Mouse (Mus musculus): Measurements from ENCODE around the gene Fgfrl1.
A peak's percentile ranks its signal among the peaks of the same experiment; 100 is the strongest.

Fgfrl1 gene

DNA sequence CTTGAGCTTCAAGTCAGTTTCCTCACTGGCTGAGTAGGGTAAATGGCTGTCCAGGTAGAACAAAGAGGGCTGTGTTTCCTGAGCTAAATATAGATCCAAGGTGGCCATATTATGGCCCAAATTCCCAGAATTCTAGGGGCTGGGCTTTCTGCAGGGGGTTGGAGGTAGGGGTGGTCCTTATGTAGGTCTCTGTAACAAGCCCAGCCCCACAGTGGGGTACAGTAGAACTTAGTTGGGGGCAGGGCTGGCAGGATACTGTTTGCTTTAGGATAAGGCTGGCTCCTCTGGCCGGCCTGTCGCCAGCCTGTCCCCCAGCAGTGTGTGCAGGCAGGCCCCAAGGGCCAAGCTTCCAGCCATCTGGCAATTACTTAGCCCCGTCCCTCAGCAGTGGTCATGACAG, 8.2 kb downstream of the Fgfrl1 start:
- no peak for DNase-seq (ENCODE audit: low read depth, low spot score)

DNA sequence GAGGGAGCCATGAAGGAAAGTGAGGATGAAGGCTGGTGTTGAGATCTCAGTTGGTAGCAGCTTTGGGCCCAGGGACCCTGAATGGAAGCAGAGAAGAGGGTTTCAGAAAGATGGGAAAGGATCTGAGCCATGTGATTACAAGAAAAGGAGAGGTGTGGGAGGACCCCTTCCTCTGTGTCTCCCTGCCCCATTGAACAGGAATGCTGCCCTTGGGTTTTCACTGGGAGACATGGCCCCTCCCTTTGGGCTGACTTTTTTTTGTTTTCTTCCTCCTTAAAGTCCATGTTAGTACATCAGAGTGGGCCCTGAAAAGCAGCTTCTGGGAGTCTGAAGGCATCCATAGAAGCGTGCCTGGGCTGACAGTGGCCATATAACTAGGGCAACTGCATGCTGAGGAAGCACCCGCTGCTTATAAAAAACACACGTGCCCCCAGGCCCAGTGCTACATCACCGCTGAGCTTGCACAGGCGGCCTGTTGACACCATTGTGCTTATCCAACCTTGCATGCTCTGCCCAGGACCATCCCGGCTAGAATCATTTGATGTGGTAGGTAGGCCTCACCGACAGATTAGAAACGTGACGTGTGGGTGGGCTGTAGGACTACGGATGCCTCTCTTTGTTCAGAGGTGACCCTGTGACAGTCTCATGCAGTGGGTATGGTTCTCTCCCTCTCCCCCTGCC, 9.3 kb downstream of the Fgfrl1 start:
- DNase-seq (ENCODE audit: low read depth, low spot score) = no peak

DNA sequence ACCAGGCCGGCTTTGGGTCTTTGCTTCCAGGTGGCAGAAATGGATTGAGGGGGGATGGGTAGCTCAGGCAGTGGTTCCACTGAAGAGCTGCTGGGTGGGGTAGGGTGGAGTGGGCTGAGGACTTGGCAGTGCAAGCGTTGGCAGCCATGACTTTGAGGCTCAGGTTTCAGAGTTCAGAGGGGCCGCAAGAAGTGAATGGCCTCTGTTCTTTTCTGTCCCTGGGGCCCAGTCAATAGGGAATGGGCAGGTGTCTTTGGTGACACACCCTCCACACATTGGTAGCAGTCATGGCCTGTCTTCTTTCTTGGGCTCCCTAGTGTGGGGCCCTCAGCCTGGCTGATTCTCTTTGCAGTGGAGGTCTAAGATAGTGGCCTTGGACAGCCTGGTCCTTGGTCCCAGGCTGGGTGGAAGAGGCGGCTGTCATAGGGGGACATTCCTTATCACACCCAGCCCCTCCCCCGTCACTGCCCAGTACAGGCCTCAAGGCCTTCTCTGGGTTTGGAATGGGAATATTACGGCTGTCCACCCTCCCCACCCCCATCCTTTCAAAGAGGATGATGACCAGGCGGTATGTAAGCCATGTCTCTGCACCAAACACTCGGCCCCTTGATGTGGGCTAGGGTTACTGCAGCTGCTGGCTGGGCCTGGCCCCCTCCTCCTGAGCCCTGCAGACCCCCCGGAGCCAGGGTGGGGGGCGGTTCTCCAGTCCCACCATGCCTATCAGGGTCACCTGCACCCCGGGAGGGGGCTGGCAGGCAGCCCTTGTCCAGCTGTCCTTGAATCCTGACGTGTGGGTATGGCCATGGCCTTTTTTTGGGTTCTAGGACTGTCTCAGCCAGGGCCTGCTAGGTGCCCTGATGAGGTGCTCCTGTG, 11.8 kb downstream of the Fgfrl1 start:
- no peak for DNase-seq (ENCODE audit: low read depth, low spot score)

DNA sequence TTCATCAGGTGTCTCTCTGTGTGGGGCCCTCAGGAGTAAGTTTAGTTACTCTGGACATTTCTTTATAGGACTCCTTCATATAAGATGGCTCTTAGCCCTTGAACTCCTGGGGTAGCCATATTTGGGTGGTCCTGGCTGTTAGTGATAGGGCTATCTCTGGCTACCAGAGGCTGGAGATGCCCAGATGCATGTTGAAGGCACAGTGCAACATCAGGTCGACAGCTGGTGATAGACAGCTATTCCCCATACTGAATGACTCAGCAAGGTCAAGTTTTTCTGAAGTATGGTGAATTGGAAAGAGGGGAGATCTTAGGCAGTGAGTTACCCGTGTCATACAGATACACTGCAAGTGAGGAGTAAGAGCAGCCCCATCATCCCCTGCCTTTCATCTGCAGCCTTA, 15.6 kb downstream of the Fgfrl1 start:
- no peak for DNase-seq (ENCODE audit: low read depth, low spot score)

DNA sequence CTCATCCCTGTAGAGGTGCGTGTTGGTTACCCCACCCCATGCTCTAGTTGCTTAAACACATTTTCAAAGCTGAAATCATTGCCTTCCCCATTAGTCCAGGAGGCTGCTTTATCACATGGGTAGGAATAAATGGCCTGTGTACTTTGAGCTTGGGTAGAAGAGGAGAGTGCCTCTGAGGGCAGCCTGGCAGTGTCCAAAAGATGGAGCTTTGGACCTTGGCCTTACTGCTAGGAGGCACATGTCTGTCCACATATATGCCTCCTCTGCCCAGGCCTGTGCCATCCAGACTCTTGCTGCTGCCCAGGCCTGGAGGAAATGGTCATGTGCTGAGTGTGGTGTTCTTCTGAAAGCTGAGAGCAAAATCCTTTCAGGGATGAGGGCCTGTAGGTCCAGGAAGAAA, 16.2 kb downstream of the Fgfrl1 start:
- no peak for DNase-seq (ENCODE audit: low read depth, low spot score)

DNA sequence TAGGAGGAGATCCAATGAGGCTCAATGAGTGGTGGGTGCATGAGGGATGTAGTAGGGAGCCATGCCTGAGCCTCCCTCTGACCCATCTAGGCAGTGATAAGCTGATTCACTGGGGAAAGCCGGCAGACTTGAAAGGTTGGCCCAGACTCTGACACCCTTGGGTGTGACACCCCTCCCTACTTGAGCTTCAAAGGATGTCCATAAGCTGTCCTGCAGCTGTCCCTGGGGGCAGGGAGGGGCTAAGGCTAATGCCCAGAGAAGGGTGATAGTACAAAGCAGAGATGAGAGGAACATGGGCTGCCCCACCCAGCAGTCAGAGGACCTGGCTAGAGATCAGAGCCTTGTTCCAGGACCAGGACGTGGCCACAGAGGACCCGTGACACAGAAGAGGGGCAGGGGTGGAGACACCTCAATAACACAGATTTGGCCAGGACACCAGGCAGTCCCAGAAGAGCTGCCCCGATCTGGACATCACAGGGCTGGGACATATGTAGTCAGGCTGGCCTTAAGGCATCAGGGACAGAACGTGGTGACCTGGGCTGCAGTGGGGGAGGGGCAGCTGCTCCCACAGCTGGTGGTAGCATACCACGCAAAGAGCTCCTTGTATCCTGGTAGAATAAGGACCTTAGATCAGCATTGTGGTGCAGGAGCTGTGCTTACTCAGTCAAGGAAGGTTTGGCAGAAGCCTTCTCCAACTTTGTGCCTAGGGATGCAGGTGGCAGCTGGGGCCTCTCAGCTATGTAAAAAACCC, 17.0 kb downstream of the Fgfrl1 start:
- DNase-seq (ENCODE audit: low read depth, low spot score) = no peak

DNA sequence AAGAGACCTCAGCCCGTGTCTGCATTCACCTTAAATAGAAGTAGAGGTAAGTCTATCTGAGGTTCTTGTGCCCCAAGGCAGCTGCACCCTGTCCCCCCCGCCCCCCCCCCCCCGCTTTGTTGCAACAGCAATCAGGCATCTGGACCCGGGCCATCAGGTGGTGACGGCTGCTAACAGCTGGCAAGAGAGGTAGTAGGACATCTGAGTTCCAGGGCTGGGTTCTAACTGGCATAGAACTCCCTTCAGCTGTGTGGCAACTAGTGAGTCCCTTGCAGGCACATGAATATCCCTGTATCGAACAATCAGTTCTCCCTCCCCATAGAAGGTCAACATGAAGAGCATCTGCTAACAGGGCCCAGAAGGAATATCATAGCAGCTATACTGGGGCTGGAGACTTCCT, 19.8 kb downstream of the Fgfrl1 start:
- no peak for DNase-seq (ENCODE audit: low read depth, low spot score)

DNA sequence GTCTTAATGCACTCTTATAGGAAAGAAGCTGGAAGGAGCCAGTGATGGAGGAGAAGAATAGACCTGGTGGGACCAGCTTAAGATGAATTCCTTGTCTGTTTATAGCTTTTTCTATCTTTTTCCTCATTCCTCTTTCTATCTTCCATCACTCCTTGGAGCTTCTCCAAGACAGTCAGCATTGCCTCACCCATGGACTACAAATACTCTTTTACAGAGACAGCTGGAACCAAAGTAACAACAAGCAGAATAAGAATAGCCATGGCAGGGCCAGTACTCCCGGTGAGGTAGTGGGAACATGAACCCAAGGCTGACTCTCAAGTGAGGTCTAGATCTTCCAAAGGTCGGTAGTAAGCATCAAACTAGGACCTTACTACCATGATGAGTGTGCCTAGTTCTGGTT, 20.9 kb downstream of the Fgfrl1 start:
- no peak for DNase-seq (ENCODE audit: low read depth, low spot score)

DNA sequence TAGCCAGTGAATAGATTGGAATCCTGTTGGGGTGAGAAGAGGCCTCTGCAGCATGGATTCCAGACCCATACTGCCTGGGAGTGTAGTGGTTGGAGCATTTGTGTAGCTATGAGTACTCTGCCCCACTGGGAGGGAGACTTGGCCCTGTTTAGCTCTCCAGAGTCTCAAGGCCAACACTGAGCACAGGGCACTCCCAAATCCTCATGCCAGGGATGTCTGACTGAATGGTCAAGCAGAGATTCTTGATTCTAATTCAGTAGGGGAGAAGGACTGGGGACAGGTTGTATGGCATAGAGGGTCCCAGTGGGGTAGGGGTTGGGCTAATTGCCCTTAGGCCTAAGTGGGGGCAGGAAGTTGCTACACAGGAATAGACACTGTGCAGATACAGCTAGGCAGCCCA, 21.5 kb downstream of the Fgfrl1 start:
- no peak for DNase-seq (ENCODE audit: low read depth, low spot score)

DNA sequence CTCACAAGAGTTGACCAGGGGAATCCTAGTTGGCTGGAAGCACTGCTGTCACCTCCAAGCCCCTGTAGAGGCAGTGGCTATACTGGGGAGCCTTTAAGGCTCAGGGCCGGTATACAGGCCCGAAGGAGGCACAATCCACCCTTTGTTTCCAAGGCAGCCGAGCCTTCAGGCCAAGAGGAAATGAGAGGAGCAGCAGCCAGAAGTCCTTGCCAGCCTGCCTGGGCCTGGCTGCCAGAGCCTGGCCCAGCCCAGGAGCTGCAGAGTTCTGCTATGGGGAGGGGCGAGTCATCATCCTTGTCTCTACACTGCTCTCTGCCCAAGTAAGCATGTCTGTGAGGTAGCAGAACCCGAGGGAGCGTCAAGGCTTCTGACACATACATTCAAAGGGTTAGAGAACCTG, 22.0 kb downstream of the Fgfrl1 start:
- peak; percentile 72 for DNase-seq (ENCODE audit: low read depth, low spot score)

DNA sequence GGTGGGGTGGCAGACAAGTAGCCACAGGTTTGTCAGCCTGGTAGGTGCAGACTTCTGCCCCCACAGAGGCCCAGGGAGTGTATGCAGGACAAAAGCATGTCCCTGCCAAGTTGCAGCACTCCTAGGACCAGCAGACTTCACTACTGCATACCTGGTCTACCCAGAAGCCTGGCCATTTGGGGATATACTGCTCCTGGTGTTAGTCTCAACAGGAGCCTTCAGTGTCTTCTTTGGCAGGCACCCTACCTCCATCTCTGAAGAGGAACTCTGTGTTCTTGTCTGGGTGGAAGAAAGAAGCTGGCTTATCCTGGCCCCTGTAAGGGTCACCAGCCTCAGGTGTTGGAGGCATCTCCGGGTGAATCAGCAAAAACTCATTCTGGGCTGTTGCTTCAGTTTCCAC, 23.8 kb downstream of the Fgfrl1 start:
- no peak for DNase-seq (ENCODE audit: low read depth, low spot score)

DNA sequence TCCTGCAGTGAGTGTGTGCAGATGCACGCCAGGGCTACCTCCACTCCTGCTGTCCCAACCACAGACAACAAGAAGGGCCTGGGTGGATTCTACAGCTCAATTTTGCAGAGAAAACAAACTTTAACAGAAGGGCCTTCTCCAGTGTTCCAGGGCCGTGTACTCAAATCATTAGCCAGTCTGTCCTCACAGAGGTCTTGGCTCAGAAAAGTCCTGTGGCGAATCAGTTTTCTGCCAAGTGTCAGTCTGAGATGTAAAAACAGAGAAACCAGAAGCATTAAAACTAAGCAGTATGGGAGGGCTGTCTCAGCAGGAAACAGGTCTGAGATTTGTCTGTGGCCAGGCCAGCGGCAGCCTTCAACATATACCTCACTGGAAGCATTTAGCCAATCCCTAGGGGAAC, 25.9 kb downstream of the Fgfrl1 start:
- DNase-seq (ENCODE audit: low read depth, low spot score) = no peak

DNA sequence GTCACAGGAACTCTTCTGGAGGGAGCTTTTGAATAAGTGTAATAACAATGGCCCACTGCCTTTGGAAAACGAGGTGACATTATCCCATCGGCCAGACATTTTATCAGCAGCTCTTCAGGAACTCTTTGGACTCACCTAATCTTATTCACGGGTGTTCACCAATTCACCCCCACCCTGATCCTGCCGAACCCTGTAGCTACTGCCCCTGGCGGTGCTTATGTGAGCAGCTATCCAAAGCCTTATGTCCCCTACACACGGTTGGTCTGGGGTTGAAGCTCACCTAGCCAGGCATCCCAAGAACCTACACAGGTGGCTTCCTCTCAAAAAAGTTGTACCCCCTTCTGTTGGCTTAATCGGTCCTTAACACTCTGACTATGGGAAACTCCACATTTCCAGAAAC, 27.6 kb downstream of the Fgfrl1 start:
- DNase-seq (ENCODE audit: low read depth, low spot score) = no peak

DNA sequence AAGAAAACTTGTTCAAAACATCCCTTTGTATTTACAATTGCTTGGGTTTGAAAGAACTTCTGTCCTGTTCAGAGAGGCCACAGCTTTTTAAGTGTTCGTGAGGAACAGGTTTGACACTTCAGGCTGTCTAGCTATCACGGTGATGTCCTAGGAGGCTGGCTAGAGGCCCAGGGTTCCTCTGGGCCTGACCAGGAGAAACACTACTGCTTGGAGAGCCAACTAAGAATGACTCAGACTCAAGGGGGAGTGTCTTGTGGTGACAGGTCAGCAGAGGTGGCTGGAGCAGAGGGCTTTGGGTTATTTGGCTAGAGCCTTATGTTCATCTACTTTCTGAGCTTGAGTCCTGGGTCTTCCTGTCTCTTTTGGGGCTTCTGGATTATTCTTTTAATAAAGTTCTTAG, 31.8 kb downstream of the Fgfrl1 start:
- no peak for DNase-seq (ENCODE audit: low read depth, low spot score)

DNA sequence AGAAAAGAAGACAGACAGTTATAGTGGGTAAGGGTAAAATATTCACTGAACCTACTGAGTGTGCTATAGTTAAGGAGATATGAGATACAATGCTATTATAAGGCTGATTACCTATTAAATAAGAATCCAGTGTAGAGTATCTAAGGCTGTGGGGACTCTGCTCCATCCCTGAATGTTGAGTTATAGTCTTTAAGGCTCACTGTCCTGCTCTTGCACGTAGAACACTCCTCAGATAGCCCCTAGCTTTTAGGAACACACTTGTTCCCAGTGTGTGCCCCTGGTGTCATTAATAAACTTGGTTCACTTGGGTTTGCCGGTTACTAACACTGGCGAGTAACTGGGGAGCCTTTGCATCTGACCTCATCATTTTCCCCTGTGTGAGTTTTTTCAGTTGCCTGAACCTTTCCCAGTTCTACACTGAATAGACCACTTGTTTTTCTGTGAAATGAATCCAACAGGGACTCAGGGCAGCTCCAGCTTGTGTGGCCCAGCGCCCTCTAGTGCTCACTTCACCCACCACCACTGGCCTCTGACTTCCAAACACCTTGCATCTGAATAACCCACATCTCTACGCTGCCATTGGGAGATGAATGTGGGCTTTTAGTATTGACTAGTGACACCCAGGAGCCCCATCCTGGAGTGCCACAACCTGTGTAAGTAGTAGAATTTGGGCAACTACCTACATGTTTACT, 34.5 kb downstream of the Fgfrl1 start:
- DNase-seq (ENCODE audit: low read depth, low spot score) = peak; percentile 88

DNA sequence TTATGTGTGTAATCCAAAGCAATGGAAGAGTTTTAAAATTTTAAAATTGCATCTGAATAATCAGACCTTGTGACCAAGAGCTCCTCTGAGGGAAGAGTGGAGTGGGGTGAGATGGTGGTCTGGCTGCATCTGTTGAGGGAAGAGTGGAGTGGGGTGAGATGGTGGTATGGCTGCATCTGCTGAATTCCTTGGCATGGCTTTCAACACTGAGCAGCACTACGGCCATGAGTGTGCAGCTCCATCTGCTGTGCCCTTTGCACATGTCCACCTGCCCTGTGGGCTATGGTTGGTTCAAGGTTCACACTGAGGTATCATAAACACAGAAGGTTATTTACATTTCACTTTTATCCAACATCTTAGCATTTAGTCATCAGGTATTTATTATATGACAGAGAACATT, 35.2 kb downstream of the Fgfrl1 start:
- DNase-seq (ENCODE audit: low read depth, low spot score) = no peak

DNA sequence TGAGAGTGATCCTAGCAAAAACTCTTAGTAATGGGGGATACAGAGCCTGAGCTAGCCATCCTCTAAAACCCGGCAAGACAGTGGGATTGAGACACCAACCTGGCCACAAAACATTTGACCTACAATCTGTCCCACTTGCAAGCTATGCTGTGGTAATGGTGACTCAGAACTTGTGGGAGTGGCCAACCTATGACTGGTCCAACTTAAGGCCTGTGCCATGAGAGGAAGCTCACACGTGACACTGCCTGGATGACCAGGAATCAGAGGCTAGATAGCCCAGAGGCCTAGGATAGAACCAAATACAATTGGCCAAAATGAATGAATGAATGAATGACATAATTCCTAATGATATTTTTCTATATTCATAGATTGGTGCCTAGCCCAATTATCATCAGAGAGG, 49.7 kb downstream of the Fgfrl1 start:
- DNase-seq (ENCODE audit: low read depth, low spot score) = no peak

DNA sequence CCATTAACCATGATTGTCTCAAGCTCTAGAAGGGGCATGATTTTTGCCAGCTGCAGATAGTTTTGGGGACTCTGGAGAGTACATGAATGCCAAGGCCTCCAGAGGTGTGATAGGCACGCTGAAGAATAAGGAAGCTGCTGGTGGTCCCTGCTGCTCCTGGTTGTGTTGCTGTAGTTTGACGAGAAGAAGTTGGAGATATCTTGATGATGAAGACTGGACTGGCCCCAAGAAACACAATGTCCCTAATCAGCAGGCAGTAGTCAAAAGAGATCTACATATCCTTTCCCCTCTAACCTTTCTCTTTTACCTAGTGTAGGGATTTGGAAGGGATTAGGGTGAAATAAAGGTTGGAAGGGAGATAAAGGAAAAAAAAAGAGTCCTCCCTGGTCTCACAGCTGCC, 50.4 kb downstream of the Fgfrl1 start:
- DNase-seq (ENCODE audit: low read depth, low spot score) = no peak

DNA sequence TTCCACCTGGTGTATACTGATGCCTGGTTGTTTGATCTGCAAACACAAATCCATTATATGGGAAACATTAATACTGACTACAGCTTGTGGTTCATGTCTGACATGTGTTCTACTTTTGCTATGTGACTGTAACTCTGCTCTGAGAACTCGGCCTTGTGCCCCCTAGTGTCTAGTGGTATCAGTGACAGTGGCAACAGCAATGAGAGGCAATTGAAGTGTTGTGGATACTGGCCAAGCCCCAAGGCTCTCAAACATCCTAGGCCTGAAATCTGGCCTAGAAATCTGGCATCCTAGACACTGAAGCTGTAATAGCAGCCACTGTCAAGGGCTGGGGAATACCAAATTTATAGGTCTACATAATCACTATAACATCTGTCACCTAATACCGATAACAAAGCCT, 51.7 kb downstream of the Fgfrl1 start:
- no peak for DNase-seq (ENCODE audit: low read depth, low spot score)

DNA sequence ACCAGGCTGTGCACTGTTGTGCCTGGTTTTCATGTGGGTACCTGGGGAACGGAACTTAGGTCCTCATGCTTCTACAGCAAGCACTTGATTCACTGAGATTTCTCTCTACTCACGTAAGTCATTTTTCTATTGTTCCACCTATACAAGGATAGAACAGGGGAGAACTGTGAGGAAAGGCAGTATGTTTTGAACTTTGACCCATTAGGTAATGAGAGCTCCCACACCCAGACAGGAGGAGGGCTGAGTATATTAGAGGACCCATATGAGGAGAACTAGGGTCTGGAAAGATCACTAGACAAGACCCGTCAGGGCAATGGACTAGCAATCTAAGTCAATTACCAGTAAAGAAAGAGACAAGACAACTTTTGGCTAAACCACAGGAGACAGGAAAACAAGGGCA, 52.4 kb downstream of the Fgfrl1 start:
- no peak for DNase-seq (ENCODE audit: low read depth, low spot score)

DNA sequence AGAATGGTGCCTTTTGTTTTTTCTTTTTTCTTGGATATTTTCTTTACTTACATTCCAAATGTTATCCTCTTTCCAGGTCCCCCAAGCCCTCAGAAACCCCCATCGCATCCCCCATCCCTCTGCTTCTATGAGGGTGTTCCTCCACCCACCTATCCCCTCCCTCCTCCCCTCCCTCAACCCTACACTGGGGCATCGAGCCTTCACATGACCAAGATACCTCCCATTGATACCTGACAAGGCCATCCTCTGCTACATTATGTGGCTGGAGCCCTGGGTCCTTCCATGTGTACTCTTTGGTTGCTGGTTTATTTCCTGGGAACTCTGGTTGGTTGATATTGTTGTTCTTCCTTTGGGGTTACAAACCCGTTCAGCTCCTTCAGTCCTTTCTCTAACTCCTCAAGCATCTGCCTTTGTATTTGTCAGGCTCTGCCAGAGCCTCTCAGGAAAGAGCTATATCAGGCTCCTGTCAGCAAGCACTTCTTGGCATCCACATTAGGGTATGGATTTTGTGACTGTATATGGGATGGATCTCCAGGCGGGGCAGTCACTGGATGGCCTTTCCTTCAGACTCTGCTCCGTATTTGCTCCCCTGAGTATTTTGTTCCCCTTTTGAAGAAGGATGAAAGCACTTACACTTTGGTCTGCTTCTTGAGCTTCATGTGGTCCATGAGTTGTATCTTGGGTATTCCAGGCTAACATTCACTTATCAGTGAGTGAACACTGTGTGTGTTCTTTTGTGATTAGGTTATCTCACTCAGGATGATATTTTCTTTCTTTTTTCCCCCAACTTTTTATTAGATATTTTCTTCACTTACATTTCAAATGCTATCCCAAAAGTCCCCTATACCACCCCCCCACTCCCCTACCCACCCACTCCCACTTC, 58.4 kb downstream of the Fgfrl1 start:
- no peak for DNase-seq (ENCODE audit: low read depth, low spot score)
